Mouse (Mus musculus): ENCODE results near the gene 9530002B09Rik.

The 9530002B09Rik gene

GRCm38 (mm10) chr4:122688975-122689374 is at the start of gene 9530002B09Rik:
TSS of gene 9530002B09Rik (plus strand) at chr4:122689275.
- DNase-seq = no peak
